Mouse (Mus musculus): Measurements from ENCODE around the gene Il27ra. TPM values are rescaled to one million over a fixed set of nuclear protein-coding genes. Genes with fewer than 3 reads are reported as not detected.
A peak's percentile ranks its signal among the peaks of the same experiment; 100 is the strongest.
"Not testable (repeated sequence)": the region's sequence is repeated elsewhere in the genome, so short reads cannot be mapped to it uniquely, and the experiment has no call there.

Gene Il27ra
- polyA plus RNA-seq, 1 experiment from 2014 or later = 0.98 TPM

DNA sequence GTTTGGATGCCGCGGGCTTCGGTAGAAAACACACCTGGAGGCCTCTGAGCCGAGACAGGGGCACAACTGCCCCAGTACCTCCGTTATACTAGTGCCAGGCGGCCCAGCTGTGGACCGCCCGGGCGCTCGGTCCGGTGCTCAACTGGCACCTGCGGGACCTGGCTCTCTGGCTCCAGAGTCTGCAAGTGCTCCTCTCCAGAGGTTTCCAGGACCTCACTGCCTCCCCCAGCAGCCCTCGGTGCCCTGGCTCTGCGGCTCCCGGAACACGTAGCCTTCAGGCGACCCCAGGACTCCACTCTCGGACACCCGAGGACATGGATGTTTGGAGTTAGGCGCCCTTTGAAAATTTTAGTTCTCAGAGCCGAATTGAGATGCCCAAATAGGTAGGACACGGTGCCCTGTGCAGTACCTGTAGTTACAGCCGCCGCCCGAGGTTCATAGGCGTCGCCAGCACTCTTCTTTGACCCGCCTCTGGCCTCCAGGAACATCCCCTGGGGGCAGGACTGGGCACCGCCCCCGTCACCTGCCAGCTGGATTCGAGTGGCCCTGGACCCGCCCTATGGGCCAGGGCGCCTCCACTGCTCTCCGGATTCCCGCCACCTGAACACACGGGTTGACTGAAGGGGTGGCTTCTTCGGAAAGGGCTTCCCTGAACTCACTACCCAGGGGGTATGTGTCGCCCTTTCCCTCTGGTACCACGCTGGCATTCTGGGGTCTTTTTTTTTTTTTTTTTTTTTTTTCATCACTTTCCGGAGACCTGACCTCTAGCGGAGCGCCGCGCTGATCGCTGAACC lies 30.5 kb downstream of the Il27ra start, which contains the start of gene 2210011C24Rik:
TSS of gene 2210011C24Rik (minus strand) at position 467 of the 794 bp plus-strand sequence.
- Histone ChIP-seq H3K27ac (no peak within 1 kb of the TSS), H3K27me3 (peaks cover 44% of the 10 kb centered on the region)

DNA sequence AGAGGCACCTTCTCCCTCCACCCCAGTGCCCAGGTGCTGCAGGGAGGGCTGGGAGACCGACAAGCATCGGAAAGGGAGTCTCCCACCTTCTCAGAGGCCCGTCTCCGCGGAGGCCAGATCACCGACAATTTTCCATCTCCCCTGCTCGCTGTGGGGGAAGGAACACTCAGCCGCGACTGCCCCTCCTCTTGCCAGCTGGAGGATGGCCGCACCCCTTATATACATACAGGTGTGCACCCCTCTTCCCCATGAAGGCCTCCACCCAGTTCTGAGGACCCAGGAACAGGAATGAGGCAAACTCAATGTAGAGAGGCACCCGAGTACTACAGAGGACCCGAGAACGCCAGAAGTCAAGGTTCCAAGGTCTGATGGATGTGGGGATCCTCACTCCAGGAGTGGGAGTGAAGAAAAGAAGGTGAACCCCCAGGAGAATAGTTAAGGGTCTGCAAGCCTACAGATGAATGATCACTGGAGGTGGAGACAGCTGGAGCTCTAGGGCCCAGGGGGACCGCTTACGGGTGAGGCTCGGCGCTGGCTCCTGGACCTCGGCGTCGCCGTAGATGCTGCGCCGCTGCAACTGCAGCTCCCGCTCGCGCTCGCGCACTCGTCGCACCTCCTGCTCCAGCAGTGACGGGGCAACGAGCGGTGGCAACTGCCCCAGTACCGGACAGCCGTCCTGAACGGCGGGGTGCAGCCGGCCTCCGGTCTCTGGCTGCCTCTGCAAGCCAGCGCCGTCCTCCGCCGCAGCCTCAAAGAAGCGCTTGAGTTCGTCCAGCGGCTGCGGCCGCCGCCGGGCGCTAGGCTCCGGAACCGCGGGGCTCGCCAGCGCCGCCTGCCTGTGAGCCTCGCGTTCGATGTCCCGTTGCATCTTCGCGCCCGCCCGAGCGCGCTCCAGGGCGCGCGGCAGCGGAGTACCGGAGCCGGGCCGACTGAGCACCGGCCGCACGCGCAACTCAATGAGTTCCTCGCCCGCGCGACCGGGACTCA lies 31.5 kb downstream of the Il27ra start:
- Histone ChIP-seq H3K27me3 (peaks cover 44% of the 10 kb centered on the region), H3K4me3 (peak overlapping the region; percentile 58), H3K27ac (no peak overlapping the region), H3K4me2 (replicated peaks) (peak overlapping the region; percentile 96), H3K36me3 (no peaks in the 10 kb centered on the region), H3K4me1 (peaks cover 30% of the 10 kb centered on the region), H3K9me3 (no peaks in the 10 kb centered on the region), H3K9ac (peak overlapping the region; percentile 70)
- ATAC-seq (ENCODE audit: low FRiP score, low read depth) = 0 out of 2 replicates have a peak, but pooled peaks have one; percentile 46
- WGBS = 2% methylated on average over 83 of the region's 83 CpGs

More for the DNA sequence above, 30.5 kb downstream of the Il27ra start, which contains the start of gene 2210011C24Rik:
- no peak for ATAC-seq (ENCODE audit: low FRiP score, low read depth)
- Histone ChIP-seq H3K4me2 (replicated peaks) (peak within 1 kb of the TSS; percentile 96), H3K9ac (peak within 1 kb of the TSS; percentile 70), H3K9me3 (no peaks in the 10 kb centered on the region), H3K4me3 (peak within 1 kb of the TSS; percentile 58), H3K4me1 (peaks cover 30% of the 10 kb centered on the region), H3K36me3 (no peaks in the 10 kb centered on the region)
- under 1% methylated on average over 45 of the region's 45 CpGs for WGBS

DNA sequence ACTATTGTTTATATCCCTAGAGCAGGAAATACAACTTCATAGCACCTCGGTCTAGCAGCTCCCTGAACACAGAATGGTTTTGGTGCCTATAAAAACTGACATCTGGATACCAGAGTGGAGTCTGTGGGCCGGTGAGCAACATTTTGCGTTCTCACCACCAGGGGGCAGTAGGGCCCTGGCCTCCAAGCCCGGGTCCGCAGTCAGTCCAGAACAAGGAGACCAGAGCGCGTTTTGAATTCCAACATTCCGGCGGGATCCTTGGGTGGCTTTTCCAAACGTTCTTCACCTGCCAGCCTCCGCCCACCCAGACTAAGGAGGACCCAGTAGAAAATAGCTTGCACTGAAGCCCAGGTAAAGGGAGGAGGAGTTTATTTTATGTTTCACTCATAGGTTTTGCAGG lies 32.5 kb downstream of the Il27ra start:
- no peaks in the 10 kb centered on the region for H3K9me3 ChIP-seq
- peak; percentile 54; the same call in 1 of the 2 replicates for ATAC-seq (ENCODE audit: low FRiP score, low read depth)
- peak overlapping the region; percentile 58; the same call in 1 of the 2 replicates for H3K4me3 ChIP-seq
- H3K27ac ChIP-seq = no peak overlapping the region
- H3K36me3 ChIP-seq = no peaks in the 10 kb centered on the region
- WGBS = under 1% methylated on average over 11 of the region's 11 CpGs
- no peak overlapping the region for H3K9ac ChIP-seq
- H3K4me2 ChIP-seq (replicated peaks) = peak overlapping the region; percentile 96; the same call in 1 of the 2 replicates
- peaks cover 44% of the 10 kb centered on the region for H3K27me3 ChIP-seq
- H3K4me1 ChIP-seq = peaks cover 33% of the 10 kb centered on the region

DNA sequence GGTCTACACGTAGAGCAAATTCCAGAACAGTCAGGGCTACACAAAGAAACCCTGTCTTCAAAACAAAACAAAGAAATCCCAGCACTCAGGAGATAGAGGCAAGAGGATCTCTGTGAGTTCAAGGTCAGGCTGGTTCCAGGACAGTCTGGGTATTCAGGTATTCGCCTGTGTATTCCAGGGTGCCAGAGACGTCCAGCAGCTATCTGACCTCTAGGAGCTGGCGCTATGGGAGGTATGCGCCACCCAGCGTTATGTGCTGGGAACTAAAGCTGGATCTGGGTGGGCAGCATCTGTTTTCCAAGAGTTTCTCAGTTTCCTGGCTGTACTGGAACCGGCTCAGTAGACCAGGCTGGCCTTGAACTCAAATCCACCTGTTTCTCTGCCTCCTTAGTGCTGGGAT lies 34.0 kb downstream of the Il27ra start:
- no peak overlapping the region for H3K4me3 ChIP-seq
- no peaks in the 10 kb centered on the region for H3K9me3 ChIP-seq
- no peak overlapping the region for H3K27ac ChIP-seq
- H3K4me1 ChIP-seq = peaks cover 44% of the 10 kb centered on the region
- no peak overlapping the region for H3K9ac ChIP-seq
- no peaks in the 10 kb centered on the region for H3K36me3 ChIP-seq
- 29% methylated on average over 7 of the region's 7 CpGs for WGBS
- no peak overlapping the region for H3K4me2 ChIP-seq (replicated peaks)
- ATAC-seq (ENCODE audit: low FRiP score, low read depth) = no peak
- H3K27me3 ChIP-seq = peaks cover 37% of the 10 kb centered on the region

DNA sequence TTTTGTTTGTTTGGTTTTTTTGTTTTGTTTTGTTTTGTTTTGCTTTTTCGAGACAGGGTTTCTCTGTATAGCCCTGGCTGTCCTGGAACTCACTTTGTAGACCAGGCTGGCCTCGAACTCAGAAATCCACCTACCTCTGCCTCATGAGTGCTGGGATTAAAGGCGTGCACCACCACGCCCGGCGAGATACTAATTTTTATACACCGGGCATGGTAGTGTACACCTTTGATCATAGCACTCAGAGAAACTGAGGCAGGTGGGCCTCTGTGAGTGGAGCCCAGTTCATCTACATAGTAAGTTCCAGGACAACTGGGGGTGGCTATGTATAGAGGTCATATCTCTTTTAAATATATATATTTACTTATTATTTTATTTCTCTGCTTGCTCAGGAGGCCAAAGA lies 36.9 kb downstream of the Il27ra start:
- peaks cover 46% of the 10 kb centered on the region for H3K4me1 ChIP-seq
- ATAC-seq (ENCODE audit: low FRiP score, low read depth); H3K4me3 ChIP-seq; H3K9me3 ChIP-seq; H3K9ac ChIP-seq; H3K4me2 ChIP-seq (replicated peaks): not testable (repeated sequence)
- H3K27me3 ChIP-seq = peaks cover 18% of the 10 kb centered on the region
- 0 out of 2 replicates have a peak overlapping the region, but pooled peaks have one; percentile 88 for H3K27ac ChIP-seq
- WGBS = 96% methylated on average over 7 of the region's 7 CpGs
- H3K36me3 ChIP-seq = peaks cover 23% of the 10 kb centered on the region

DNA sequence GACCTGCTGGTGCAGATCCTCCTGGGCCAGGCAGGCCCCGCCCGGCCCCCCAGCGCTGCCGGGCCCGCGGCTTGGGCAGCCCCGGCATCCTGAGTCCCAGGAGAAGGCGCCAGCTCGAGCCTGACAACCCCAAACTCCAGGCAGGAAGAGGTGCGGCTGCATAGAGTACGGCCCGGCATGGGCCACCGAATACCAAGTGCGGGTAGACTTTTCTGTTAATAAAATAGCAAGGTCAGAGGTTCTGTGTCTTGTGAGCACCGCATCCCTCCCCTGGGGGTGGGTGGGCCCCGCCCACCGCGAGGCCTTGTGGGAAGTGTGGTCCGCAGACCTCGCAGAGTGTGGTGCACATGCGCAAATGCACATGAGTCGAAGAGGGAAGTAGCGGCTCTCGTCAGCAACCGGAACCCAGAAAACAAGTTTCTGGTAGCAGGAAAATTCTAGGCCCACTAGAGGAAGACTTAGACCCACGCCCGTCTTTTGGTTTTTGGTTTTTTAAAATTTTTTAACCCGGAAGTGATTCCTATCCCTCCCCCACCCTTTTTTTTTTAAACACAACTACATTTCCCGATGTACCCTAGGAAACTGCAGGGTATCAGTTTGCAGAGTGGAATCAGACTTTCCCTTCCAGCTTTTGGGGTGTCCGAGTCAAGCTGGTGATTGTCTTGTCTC lies 37.7 kb downstream of the Il27ra start:
- peak; percentile 88 for ATAC-seq (ENCODE audit: low FRiP score, low read depth)
- Histone ChIP-seq H3K4me3 (peak overlapping the region; percentile 67), H3K9me3 (no peaks in the 10 kb centered on the region), H3K36me3 (peaks cover 29% of the 10 kb centered on the region), H3K4me2 (replicated peaks) (peak overlapping the region; percentile 91), H3K9ac (peak overlapping the region; percentile 85), H3K27me3 (peaks cover 14% of the 10 kb centered on the region; the same call in 1 of the 2 replicates), H3K27ac (peak overlapping the region; percentile 88), H3K4me1 (peaks cover 44% of the 10 kb centered on the region)
- WGBS = 1% methylated on average over 30 of the region's 30 CpGs

DNA sequence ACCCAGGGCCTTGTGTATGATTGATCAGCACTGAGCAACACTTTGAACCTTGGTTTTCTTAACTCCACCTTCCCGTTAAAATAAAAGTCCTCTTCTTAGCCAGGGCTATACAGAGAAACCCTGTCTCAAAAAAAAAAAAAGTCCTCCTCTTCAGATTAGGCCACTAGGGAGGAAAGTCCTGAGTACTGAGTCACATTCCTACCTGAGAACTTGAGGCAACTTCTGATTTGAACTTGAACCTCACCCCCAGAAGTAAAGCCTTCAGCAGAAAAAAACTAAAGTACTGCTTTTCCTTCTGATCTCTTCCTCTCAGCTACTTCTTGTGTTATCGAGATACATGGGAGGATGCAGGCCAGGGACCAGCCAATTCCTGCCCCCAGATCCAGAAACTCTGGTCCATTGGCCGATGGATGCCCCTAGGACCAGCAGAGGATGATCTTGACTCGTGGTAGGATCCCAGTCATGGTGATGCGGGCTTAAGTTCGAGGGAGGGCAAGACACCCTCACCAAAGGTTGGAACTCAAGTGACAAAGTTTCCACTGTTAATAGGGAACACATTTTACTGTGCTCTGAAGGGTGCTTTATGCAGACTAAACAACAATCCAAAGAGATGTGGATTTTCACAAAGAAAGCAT lies 38.7 kb downstream of the Il27ra start:
- Histone ChIP-seq H3K27me3 (0 out of 2 replicates have a peak, but pooled peaks cover 12% of the 10 kb centered on the region), H3K4me3 (peak overlapping the region; percentile 67), H3K36me3 (peaks cover 36% of the 10 kb centered on the region), H3K9me3 (no peaks in the 10 kb centered on the region), H3K27ac (no peak overlapping the region), H3K4me2 (replicated peaks) (peak overlapping the region; percentile 91), H3K4me1 (peaks cover 51% of the 10 kb centered on the region), H3K9ac (peak overlapping the region; percentile 85)
- ATAC-seq (ENCODE audit: low FRiP score, low read depth) = no peak
- 71% methylated on average over 6 of the region's 6 CpGs for WGBS

DNA sequence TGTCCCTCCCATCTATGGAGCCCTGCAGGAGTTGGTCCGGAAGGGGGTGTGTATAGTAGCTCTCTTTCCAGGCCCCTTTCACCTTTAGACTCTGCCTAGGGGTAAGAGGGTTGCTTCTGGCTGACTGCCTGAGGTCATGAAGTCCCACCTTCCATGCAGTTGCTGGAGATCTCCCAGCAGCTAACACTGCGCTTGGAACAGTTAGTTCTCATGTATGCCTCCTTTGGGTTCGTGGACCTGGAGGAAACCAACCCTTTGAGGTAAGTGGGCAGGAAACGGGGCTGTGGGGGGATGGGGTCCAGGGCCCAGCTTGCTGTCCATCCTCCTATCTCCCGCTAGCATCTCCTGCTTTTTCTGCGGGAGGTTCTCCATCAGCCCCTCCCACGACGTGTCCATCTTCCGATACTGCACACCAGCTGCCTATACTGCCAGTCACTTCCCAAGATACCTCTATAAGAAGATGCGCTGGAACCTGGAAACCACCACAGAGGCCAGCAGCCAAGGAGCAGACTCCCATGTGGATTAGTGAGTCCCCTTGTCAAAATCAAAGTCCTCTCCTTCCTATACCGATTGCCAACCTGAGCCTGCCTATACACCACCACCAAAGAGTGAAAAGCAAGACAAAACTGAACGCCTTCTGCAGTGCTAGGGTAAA lies 39.3 kb downstream of the Il27ra start:
- no peaks in the 10 kb centered on the region for H3K9me3 ChIP-seq
- H3K4me3 ChIP-seq = no peak overlapping the region
- H3K4me1 ChIP-seq = peaks cover 52% of the 10 kb centered on the region
- H3K27ac ChIP-seq = no peak overlapping the region
- 0 out of 2 replicates have a peak, but pooled peaks cover 12% of the 10 kb centered on the region for H3K27me3 ChIP-seq
- no peak overlapping the region for H3K9ac ChIP-seq
- peaks cover 36% of the 10 kb centered on the region for H3K36me3 ChIP-seq
- H3K4me2 ChIP-seq (replicated peaks) = no peak overlapping the region
- no peak for ATAC-seq (ENCODE audit: low FRiP score, low read depth)
- WGBS = 71% methylated on average over 12 of the region's 12 CpGs

DNA sequence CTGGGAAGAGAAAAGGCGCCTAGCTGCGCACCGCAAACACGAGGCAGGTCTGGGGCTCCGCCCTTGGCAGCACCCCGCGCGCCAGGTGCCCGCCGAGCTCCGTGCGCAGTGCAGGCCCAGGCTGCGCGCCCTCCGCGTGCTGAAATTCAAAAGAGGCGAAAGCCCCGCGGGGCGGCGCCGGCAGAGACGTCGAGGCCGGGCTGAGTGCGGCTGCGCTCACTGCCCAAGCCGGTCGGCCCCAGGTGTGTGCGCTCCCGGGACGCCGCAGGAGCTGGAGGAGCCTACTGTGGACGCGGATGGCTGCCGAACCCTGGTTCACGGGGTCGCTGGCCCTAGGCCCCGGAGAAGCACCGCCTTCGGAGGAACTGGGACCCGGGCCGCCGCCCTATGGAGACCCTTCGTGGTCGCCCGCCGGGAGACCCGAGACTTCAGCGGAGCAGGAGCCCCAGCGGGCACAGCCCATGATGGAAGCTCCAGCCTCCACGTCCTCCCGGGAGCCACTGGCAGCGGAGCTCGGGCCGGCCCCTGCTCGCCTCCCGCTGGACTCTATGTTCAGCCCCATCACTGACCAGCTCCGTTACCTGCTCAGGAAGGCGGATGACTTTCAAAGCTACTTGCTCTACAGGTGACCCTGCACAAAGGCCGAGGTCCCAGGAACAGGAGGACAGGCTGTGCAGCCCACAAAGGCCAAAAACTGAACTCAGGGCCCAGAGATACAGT lies 40.9 kb downstream of the Il27ra start, which contains the start of gene 1700067K01Rik:
TSS of gene 1700067K01Rik (plus strand) at position 222 of the 720 bp plus-strand sequence.
- Histone ChIP-seq H3K27ac (no peak within 1 kb of the TSS), H3K36me3 (peaks cover 36% of the 10 kb centered on the region), H3K4me1 (peaks cover 53% of the 10 kb centered on the region), H3K27me3 (0 out of 2 replicates have a peak, but pooled peaks cover 12% of the 10 kb centered on the region), H3K4me2 (replicated peaks) (peak within 1 kb of the TSS; percentile 47), H3K9ac (peak within 1 kb of the TSS; percentile 51), H3K4me3 (peak within 1 kb of the TSS; percentile 15; the same call in 1 of the 2 replicates), H3K9me3 (no peaks in the 10 kb centered on the region)
- WGBS = 24% methylated on average over 61 of the region's 61 CpGs
- no peak for ATAC-seq (ENCODE audit: low FRiP score, low read depth)

DNA sequence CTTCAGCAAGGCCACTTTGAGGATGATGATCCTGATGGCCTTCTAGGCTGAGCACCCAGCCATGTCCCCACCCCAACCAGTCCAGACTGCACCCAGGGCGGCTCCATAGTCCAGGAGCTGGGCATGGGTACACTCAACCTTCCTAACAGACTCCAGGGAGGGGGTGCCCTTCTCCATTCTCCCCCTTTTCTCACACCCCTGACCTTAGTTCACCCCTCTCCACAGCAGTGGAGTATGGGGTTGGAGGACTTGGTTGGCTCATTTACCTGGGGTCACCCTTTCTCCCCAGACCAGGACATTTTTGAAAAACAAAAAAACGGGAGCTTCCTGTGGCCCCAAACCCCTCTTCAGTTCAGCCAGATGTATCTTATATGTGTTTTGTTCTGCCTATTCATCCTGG lies 42.6 kb downstream of the Il27ra start:
- Histone ChIP-seq H3K4me1 (peaks cover 57% of the 10 kb centered on the region), H3K9me3 (no peaks in the 10 kb centered on the region), H3K4me3 (no peak overlapping the region), H3K9ac (no peak overlapping the region), H3K36me3 (peaks cover 41% of the 10 kb centered on the region), H3K27ac (no peak overlapping the region), H3K27me3 (0 out of 2 replicates have a peak, but pooled peaks cover 12% of the 10 kb centered on the region), H3K4me2 (replicated peaks) (peak overlapping the region; percentile 85; the same call in 1 of the 2 replicates)
- WGBS = 90% methylated on average over 2 of the region's 2 CpGs
- no peak for ATAC-seq (ENCODE audit: low FRiP score, low read depth)
